Mouse (Mus musculus) midbrain, embryonic 14.5 days (tissue): ENCODE data around the gene Ltv1. TPM values are rescaled to one million over a fixed set of nuclear protein-coding genes. Genes with fewer than 3 reads are reported as not detected.

ENCODE experiments used
- ATAC-seq: fragments of 200-750 bp; cut with Nextera tagmentation; 2 replicates; pipeline ENCODE4 v1.8.0; 2017; ENCODE audit warnings: moderate number of reproducible peaks, moderate library complexity; ENCODE audit not compliant: low FRiP score, low TSS enrichment
- DNase-seq: peaks from one replicate; pipeline ENCODE4 v3.0.0-alpha.2; 2015
- H3K27ac ChIP-seq: fragments of 300-500 bp; sonication (generic); replicated peaks from 2 replicates; pipeline ENCODE4 v1.5.1; 2014; ENCODE audit warnings: mild to moderate bottlenecking, low read depth, low read length, moderate library complexity
- H3K27me3 ChIP-seq: fragments of 300-500 bp; sonication (generic); 2 replicates; pipeline ENCODE4 v1.6.1; 2014; ENCODE audit warnings: low read length, control low read depth, mixed read lengths; ENCODE audit not compliant: control insufficient read depth, insufficient read depth
- H3K36me3 ChIP-seq: fragments of 300-500 bp; sonication (generic); 2 replicates; pipeline ENCODE4 v1.6.1; 2014; ENCODE audit warnings: low read length, control low read depth; ENCODE audit not compliant: control insufficient read depth, insufficient read depth
- H3K4me1 ChIP-seq: fragments of 300-500 bp; sonication (generic); 2 replicates; pipeline ENCODE4 v1.6.1; 2014; ENCODE audit warnings: mild to moderate bottlenecking, antibody characterized with exemption, low read length, control low read depth; ENCODE audit not compliant: control insufficient read depth, insufficient read depth
- H3K4me2 ChIP-seq: fragments of 300-500 bp; sonication (generic); 2 replicates; pipeline ENCODE4 v1.6.1; 2014; ENCODE audit warnings: mild to moderate bottlenecking, low read length, moderate library complexity
- H3K4me3 ChIP-seq: fragments of 300-500 bp; sonication (generic); replicated peaks from 2 replicates; pipeline ENCODE4 v1.5.1; 2014; ENCODE audit warnings: low read depth, low read length
- H3K9ac ChIP-seq: fragments of 300-500 bp; sonication (generic); replicated peaks from 2 replicates; pipeline ENCODE4 v1.6.1; 2014; ENCODE audit warnings: mild to moderate bottlenecking, low read length, moderate library complexity
- H3K9me3 ChIP-seq: fragments of 300-500 bp; sonication (generic); 2 replicates; pipeline ENCODE4 v1.6.1; 2016; ENCODE audit warnings: low read length, control low read depth, mixed read lengths; ENCODE audit not compliant: control insufficient read depth
- WGBS: fragments of 180-500 bp; shearing (Covaris S2); extraction: QIAGEN DNeasy Blood & Tissue Kit; methylation state at CpG from one replicate; pipeline ENCODE4 v1.1.7; 2014; 5-methylcytosine and 5-hydroxymethylcytosine counted together
- polyA plus RNA-seq: library from polyadenylated mRNA; unstranded; fragments of >200 nt; fragmentation: Nextera tagmentation; extraction: Ambion mirVana; gene quantifications from 2 replicates; pipeline ENCODE4 v1.2.1, GENCODE M21; 2014

Gene Ltv1
- polyA plus RNA-seq, 1 experiment from 2014 or later, result 39.3 TPM

GRCm38 (mm10) chr10:13230716-13231115 lies 37.7 kb upstream of the Ltv1 start:
- Histone ChIP-seq H3K27me3 (no peaks in the 10 kb centered on the region), H3K4me1 (0 out of 2 replicates have a peak, but pooled peaks cover 6% of the 10 kb centered on the region), H3K36me3 (no peaks in the 10 kb centered on the region), H3K4me2 (no peak overlapping the region), H3K9me3 (no peaks in the 10 kb centered on the region), H3K4me3 (no peak overlapping the region), H3K9ac (no peak overlapping the region), H3K27ac (no peak overlapping the region)
- 93% methylated on average over 7 of the region's 7 CpGs for WGBS
- no peak for ATAC-seq
- no peak for DNase-seq

GRCm38 (mm10) chr10:13225377-13226063 lies 32.6 kb upstream of the Ltv1 start:
- Histone ChIP-seq H3K27me3 (no peaks in the 10 kb centered on the region), H3K9me3 (no peaks in the 10 kb centered on the region), H3K4me3 (no peak overlapping the region), H3K27ac (no peak overlapping the region), H3K4me2 (no peak overlapping the region), H3K9ac (no peak overlapping the region), H3K4me1 (no peaks in the 10 kb centered on the region), H3K36me3 (no peaks in the 10 kb centered on the region)
- ATAC-seq (no peak), DNase-seq (no peak)
- WGBS, result 88% methylated on average over 7 of the region's 7 CpGs

- no peaks in the 10 kb centered on the region for H3K36me3 ChIP-seq
- no peaks in the 10 kb centered on the region for H3K27me3 ChIP-seq
- 90% methylated on average over 3 of the region's 3 CpGs for WGBS
- no peak overlapping the region for H3K4me3 ChIP-seq
- no peak for ATAC-seq
- no peak overlapping the region for H3K9ac ChIP-seq
- DNase-seq, result no peak
- no peaks in the 10 kb centered on the region for H3K4me1 ChIP-seq
- no peak overlapping the region for H3K4me2 ChIP-seq
- H3K9me3 ChIP-seq, result no peaks in the 10 kb centered on the region
- H3K27ac ChIP-seq, result no peak overlapping the region
These were observed 29.2 kb upstream of the Ltv1 start for GRCm38 (mm10) chr10:13222135-13222534.

- H3K36me3 ChIP-seq, result no peaks in the 10 kb centered on the region
- DNase-seq (no peak), ATAC-seq (no peak)
- no peak overlapping the region for H3K27ac ChIP-seq
- WGBS, result 82% methylated on average over 1 of the region's 1 CpGs
- H3K4me1 ChIP-seq, result no peaks in the 10 kb centered on the region
- no peak overlapping the region for H3K4me3 ChIP-seq
- no peaks in the 10 kb centered on the region for H3K27me3 ChIP-seq
- H3K9me3 ChIP-seq, result no peaks in the 10 kb centered on the region
- no peak overlapping the region for H3K9ac ChIP-seq
- H3K4me2 ChIP-seq, result no peak overlapping the region
These were observed 27.1 kb upstream of the Ltv1 start for GRCm38 (mm10) chr10:13220061-13220460.

- no peaks in the 10 kb centered on the region for H3K36me3 ChIP-seq
- H3K4me2 ChIP-seq, result no peak overlapping the region
- no peak for DNase-seq
- H3K4me3 ChIP-seq, result no peak overlapping the region
- WGBS, result 86% methylated on average over 12 of the region's 12 CpGs
- no peak for ATAC-seq
- no peaks in the 10 kb centered on the region for H3K4me1 ChIP-seq
- H3K27me3 ChIP-seq, result no peaks in the 10 kb centered on the region
- no peak overlapping the region for H3K9ac ChIP-seq
- no peak overlapping the region for H3K27ac ChIP-seq
- no peaks in the 10 kb centered on the region for H3K9me3 ChIP-seq
These were observed 21.0 kb upstream of the Ltv1 start for GRCm38 (mm10) chr10:13213956-13214355.

GRCm38 (mm10) chr10:13212829-13213228 lies 19.9 kb upstream of the Ltv1 start:
- Histone ChIP-seq H3K4me3 (no peak overlapping the region), H3K9me3 (no peaks in the 10 kb centered on the region), H3K36me3 (no peaks in the 10 kb centered on the region), H3K27me3 (no peaks in the 10 kb centered on the region), H3K4me1 (no peaks in the 10 kb centered on the region), H3K4me2 (no peak overlapping the region), H3K27ac (no peak overlapping the region), H3K9ac (no peak overlapping the region)
- WGBS, result 90% methylated on average over 6 of the region's 6 CpGs
- no peak for ATAC-seq
- DNase-seq, result no peak

GRCm38 (mm10) chr10:13212326-13212725 lies 19.4 kb upstream of the Ltv1 start:
- no peaks in the 10 kb centered on the region for H3K36me3 ChIP-seq
- H3K4me3 ChIP-seq, result no peak overlapping the region
- no peak for ATAC-seq
- WGBS, result 70% methylated on average over 9 of the region's 9 CpGs
- H3K4me2 ChIP-seq, result no peak overlapping the region
- H3K27me3 ChIP-seq, result no peaks in the 10 kb centered on the region
- H3K9ac ChIP-seq, result no peak overlapping the region
- H3K9me3 ChIP-seq, result no peaks in the 10 kb centered on the region
- no peak overlapping the region for H3K27ac ChIP-seq
- no peaks in the 10 kb centered on the region for H3K4me1 ChIP-seq
- no peak for DNase-seq

DNA sequence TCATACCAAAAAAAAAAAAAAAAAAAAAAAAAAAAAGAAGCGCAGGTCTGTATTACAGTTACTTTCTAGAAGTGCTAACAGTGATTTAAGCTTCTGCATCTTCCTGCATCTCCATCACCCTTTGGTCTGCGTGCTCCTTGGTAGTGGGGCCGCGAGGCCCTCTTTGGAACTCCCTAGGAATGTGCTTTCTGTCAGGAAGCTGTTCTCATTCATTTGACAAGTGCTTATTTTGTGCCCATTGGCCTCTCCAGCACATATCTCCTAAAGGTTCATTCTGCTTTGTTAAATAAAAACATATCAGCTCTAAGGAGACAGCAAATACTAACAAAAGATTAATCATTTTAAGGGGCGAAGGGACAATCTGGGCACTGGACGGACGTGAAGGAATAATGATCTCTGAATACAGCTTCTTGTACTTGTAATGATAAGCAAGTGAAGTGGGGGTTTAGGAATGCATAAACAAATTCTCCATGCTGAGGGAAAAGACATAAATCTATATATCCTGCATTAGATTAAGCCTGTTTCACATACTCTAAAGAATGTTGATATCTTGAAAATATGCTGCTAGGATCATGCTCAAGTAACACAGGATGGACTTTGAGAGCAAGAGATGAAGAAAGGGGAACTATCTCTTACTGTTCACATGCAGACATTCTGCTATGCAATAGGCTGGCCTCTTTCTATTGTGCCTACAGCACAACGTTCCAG lies 17.1 kb upstream of the Ltv1 start:
- DNase-seq (no peak), ATAC-seq (no peak)
- WGBS, result 80% methylated on average over 8 of the region's 8 CpGs
- H3K27ac ChIP-seq, result no peak overlapping the region
- H3K4me2 ChIP-seq, result no peak overlapping the region
- no peak overlapping the region for H3K9ac ChIP-seq
- H3K36me3 ChIP-seq, result no peaks in the 10 kb centered on the region
- H3K9me3 ChIP-seq, result no peaks in the 10 kb centered on the region
- H3K4me3 ChIP-seq, result no peak overlapping the region
- no peaks in the 10 kb centered on the region for H3K4me1 ChIP-seq
- H3K27me3 ChIP-seq, result no peaks in the 10 kb centered on the region

DNA sequence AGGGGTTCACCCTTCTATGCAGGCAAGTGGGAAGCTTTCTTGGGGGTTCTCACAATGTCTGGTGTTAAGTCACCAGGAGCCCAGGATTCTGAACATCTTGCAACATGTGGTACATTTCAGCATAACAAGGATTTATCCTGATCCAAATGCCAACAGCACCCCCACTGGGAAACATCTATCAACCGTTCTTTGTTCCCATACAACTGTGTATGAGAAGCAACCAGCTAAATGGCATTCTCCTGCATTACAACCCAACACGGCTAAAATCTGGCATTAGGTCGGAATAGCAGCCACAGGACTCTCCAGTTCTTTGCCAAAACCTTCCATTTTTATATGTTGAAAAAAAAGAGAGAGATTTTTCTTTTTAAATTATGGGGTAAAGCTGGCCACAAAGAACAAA lies 16.5 kb upstream of the Ltv1 start:
- Histone ChIP-seq H3K4me2 (no peak overlapping the region), H3K4me3 (no peak overlapping the region), H3K36me3 (no peaks in the 10 kb centered on the region), H3K27ac (no peak overlapping the region), H3K4me1 (no peaks in the 10 kb centered on the region), H3K9ac (no peak overlapping the region), H3K27me3 (no peaks in the 10 kb centered on the region), H3K9me3 (no peaks in the 10 kb centered on the region)
- ATAC-seq (no peak), DNase-seq (no peak)
- 54% methylated on average over 3 of the region's 3 CpGs for WGBS
